Mouse (Mus musculus): ENCODE measurements around the gene Il18rap. TPM values are rescaled to one million over a fixed set of nuclear protein-coding genes. Genes with fewer than 3 reads are reported as not detected.

Gene Il18rap
- 0.47 TPM in 1 of 2 replicates, not detected in the other for polyA plus RNA-seq (2012; ENCODE audit: low replicate concordance)

GRCm38 (mm10) chr1:40514851-40515585 lies at the start of gene Il18rap:
Gene Il18rap, plus strand, starts transcription at chr1:40515362.

GRCm38 (mm10) chr1:40465477-40466430 lies 49.4 kb upstream of the Il18rap start, which contains the start of gene Il18r1:
Gene Il18r1, plus strand, starts transcription at chr1:40465552.

GRCm38 (mm10) chr1:40579784-40580183 lies 64.6 kb downstream of the Il18rap start, which contains the start of gene Slc9a4:
Gene Slc9a4, plus strand, starts transcription at chr1:40580081.

Other genes starting within 250 kb of the Il18rap start
- gene Il1rl2, start 190.8 kb upstream of the Il18rap start, polyA plus RNA-seq (2012; ENCODE audit: low replicate concordance): 0.51 and 0.92 TPM in 2 replicates
- gene Il1rl1, start 85.8 kb upstream of the Il18rap start, polyA plus RNA-seq (2012; ENCODE audit: low replicate concordance): 1.8 and 14.2 TPM in 2 replicates
- 0.16 and 0.54 TPM in 2 replicates for gene Il18r1, start 49.8 kb upstream of the Il18rap start, polyA plus RNA-seq (2012; ENCODE audit: low replicate concordance)
- gene Slc9a4, start 64.7 kb downstream of the Il18rap start, polyA plus RNA-seq (2012; ENCODE audit: low replicate concordance): not detected in 2 replicates
- gene Slc9a2, start 165.2 kb downstream of the Il18rap start, polyA plus RNA-seq (2012; ENCODE audit: low replicate concordance): not detected in 2 replicates

Data from leukemia stem cell, adult 10-12 weeks (primary cell).